Mouse (Mus musculus) E14TG2a.4 (cell line): ENCODE measurements at regions not wholly inside any gene's neighbourhood (a gene's known extent, or its start where the extent isn't known, plus 50 kb on each side); places are given as distances from the start of the nearest gene placed in this dataset.
A peak's percentile ranks its signal among the peaks of the same experiment; 100 is the strongest.

Experiments
- H3K27me3 ChIP-seq: 2 replicates; pipeline ENCODE4 v1.6.1; 2014; ENCODE audit warnings: low read length, control low read depth; ENCODE audit not compliant: insufficient read depth
- H3K36me3 ChIP-seq: 2 replicates; pipeline ENCODE4 v1.6.1; 2014; ENCODE audit warnings: low read length, control low read depth; ENCODE audit not compliant: insufficient read depth
- H3K4me1 ChIP-seq: replicated peaks from 2 replicates; pipeline ENCODE4 v1.6.1; 2014; ENCODE audit warnings: low read depth, low read length, control low read depth
- H3K4me3 ChIP-seq: replicated peaks from 2 replicates; pipeline ENCODE4 v1.5.1; 2014; ENCODE audit warnings: mild to moderate bottlenecking, low read length
- H3K9me3 ChIP-seq: 2 replicates; pipeline ENCODE4 v1.6.1; 2014; ENCODE audit warnings: low read length, control low read depth
- CTCF ChIP-seq: conservative IDR thresholded peaks from 2 replicates; pipeline ENCODE4 v1.5.1; 2014; ENCODE audit warnings: low read length
- NANOG ChIP-seq: IDR thresholded peaks from 2 replicates; pipeline ENCODE4 v1.6.1; 2014; ENCODE audit warnings: borderline replicate concordance, low read length, mixed read lengths
- POU5F1 ChIP-seq: IDR thresholded peaks from 2 replicates; pipeline ENCODE4 v1.6.1; 2014; ENCODE audit warnings: low read length, borderline replicate concordance

DNA sequence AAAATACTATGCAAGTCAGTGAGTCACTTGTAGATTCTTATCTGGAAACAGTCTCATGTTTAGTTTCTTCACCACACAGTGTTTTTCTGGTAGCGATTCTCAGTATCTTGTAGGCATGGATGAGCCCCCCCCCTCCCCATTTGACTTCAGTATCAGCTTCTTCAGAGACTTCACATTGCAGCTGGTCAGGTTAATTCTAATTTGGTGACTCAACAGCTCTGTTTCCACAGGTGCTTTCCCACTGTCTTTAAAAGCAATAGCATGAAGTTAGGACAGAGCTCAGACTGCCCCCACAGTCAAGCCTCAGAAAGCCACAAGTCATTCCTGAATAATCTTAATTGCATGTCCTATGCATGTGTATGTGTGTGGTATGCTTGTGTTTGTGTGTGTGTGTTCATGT, 114.5 kb downstream of the Tmem17 start:
- TF ChIP-seq NANOG: no peak
- no peak for TF ChIP-seq POU5F1
- no peak for TF ChIP-seq CTCF
- H3K36me3 ChIP-seq: no peaks in the 10 kb centered on the region
- peaks cover 71% of the 10 kb centered on the region for H3K4me1 ChIP-seq
- no peaks in the 10 kb centered on the region for H3K9me3 ChIP-seq
- no peaks in the 10 kb centered on the region for H3K27me3 ChIP-seq
- H3K4me3 ChIP-seq: no peak overlapping the region

- H3K36me3 ChIP-seq: no peaks in the 10 kb centered on the region
- no peaks in the 10 kb centered on the region for H3K9me3 ChIP-seq
- peak overlapping the region; percentile 45 for H3K4me3 ChIP-seq
- TF ChIP-seq POU5F1 (no peak), NANOG (no peak), CTCF (no peak)
- H3K27me3 ChIP-seq: no peaks in the 10 kb centered on the region
- H3K4me1 ChIP-seq: peaks cover 67% of the 10 kb centered on the region
Measured at GRCm38 (mm10) chr11:22628497-22628896, 116.6 kb downstream of the Tmem17 start.

DNA sequence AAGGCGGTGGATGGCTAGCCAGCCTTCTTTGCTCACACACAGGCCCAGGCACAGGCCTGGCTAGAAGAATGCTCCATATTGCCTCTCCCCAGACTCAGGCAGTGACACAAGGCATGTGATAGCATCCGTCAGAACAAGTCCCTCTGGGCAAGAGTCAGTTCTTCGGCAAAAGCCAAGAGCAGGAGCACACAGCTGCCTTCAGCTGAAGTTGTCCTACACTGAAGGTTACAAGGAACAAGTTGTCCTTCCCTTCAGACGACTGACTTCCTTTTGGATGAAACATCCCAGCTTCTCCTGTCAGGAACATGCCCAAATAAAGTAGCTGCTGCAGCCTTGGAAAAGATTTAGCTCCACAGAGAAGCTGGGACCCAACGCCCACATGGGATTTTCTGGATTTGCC, 117.1 kb downstream of the Tmem17 start:
- no peaks in the 10 kb centered on the region for H3K36me3 ChIP-seq
- H3K4me1 ChIP-seq: peaks cover 65% of the 10 kb centered on the region
- H3K27me3 ChIP-seq: no peaks in the 10 kb centered on the region
- peak overlapping the region; percentile 45 for H3K4me3 ChIP-seq
- H3K9me3 ChIP-seq: no peaks in the 10 kb centered on the region
- TF ChIP-seq NANOG: no peak
- TF ChIP-seq POU5F1: no peak
- TF ChIP-seq CTCF: no peak

GRCm38 (mm10) chr11:22629581-22629980, 117.7 kb downstream of the Tmem17 start:
- H3K27me3 ChIP-seq: no peaks in the 10 kb centered on the region
- TF ChIP-seq CTCF (no peak), NANOG (no peak), POU5F1 (no peak)
- peaks cover 64% of the 10 kb centered on the region for H3K4me1 ChIP-seq
- H3K36me3 ChIP-seq: no peaks in the 10 kb centered on the region
- peak overlapping the region; percentile 70 for H3K4me3 ChIP-seq
- no peaks in the 10 kb centered on the region for H3K9me3 ChIP-seq

- Histone ChIP-seq H3K27me3 (no peaks in the 10 kb centered on the region), H3K9me3 (no peaks in the 10 kb centered on the region)
- TF ChIP-seq POU5F1 (no peak), CTCF (no peak), NANOG (no peak)
Measured at GRCm38 (mm10) chr11:22629991-22630390, 118.1 kb downstream of the Tmem17 start.

DNA sequence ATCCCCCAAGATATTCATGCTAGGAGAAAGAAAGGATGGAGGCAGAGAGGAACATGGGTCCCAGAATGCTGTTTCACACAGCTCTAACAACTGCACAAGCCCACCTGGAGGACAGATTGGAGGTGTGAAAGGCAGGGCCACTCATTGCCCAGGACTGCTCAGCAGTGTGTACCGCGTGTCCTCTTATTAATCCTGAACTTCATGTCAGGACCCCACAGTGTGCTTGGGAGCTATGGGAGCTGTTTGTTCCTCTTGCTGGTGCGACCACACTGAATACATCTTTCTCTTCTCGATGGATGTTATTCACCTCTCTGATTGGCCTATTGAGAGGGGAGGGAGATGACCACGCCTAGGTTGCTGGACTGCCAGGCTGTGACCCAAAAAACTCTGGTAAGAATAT, 119.1 kb downstream of the Tmem17 start:
- no peak overlapping the region for H3K4me3 ChIP-seq

More at GRCm38 (mm10) chr11:22629991-22630390, 118.1 kb downstream of the Tmem17 start:
- Histone ChIP-seq H3K36me3 (no peaks in the 10 kb centered on the region), H3K4me1 (peaks cover 64% of the 10 kb centered on the region), H3K4me3 (peak overlapping the region; percentile 70)

GRCm38 (mm10) chr11:22631606-22632313, 119.9 kb downstream of the Tmem17 start:
- Histone ChIP-seq H3K27me3 (no peaks in the 10 kb centered on the region), H3K4me3 (no peak overlapping the region), H3K9me3 (no peaks in the 10 kb centered on the region), H3K36me3 (no peaks in the 10 kb centered on the region), H3K4me1 (peaks cover 69% of the 10 kb centered on the region)
- TF ChIP-seq POU5F1: no peak
- peak; percentile 96 for TF ChIP-seq CTCF
- no peak for TF ChIP-seq NANOG

More for the DNA sequence above, 119.1 kb downstream of the Tmem17 start:
- TF ChIP-seq CTCF (no peak), NANOG (no peak), POU5F1 (no peak)
- Histone ChIP-seq H3K27me3 (no peaks in the 10 kb centered on the region), H3K4me1 (peaks cover 64% of the 10 kb centered on the region), H3K36me3 (no peaks in the 10 kb centered on the region), H3K9me3 (no peaks in the 10 kb centered on the region)

DNA sequence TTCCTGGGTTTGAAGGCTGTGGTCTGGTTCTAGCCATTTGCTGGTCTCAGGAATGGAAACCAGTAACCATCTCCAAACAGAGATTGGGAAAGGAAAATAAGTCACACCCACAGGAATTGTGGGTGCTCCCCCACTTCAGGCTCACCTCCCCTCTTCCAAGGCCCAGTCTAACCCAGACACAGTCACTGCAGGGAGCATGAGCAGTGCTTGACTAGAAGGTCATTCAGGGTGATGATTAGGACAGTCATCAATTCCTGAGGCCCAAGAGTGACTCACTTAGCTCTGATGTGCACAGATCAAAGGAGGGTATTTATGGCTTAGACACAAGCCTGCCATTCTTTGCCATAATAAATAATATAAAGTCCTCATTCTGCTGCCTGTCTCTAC, 120.4 kb downstream of the Tmem17 start:
- Histone ChIP-seq H3K4me1 (peaks cover 65% of the 10 kb centered on the region), H3K27me3 (no peaks in the 10 kb centered on the region), H3K4me3 (no peak overlapping the region), H3K9me3 (no peaks in the 10 kb centered on the region), H3K36me3 (no peaks in the 10 kb centered on the region)
- TF ChIP-seq POU5F1: no peak
- no peak for TF ChIP-seq CTCF
- no peak for TF ChIP-seq NANOG

GRCm38 (mm10) chr11:22632988-22633387, 121.1 kb downstream of the Tmem17 start:
- Histone ChIP-seq H3K36me3 (no peaks in the 10 kb centered on the region), H3K4me1 (peaks cover 58% of the 10 kb centered on the region), H3K4me3 (no peak overlapping the region), H3K27me3 (no peaks in the 10 kb centered on the region), H3K9me3 (no peaks in the 10 kb centered on the region)
- TF ChIP-seq POU5F1 (no peak), NANOG (no peak), CTCF (no peak)
